Mouse (Mus musculus): ENCODE results near the gene Syt3.

Gene Syt3

DNA sequence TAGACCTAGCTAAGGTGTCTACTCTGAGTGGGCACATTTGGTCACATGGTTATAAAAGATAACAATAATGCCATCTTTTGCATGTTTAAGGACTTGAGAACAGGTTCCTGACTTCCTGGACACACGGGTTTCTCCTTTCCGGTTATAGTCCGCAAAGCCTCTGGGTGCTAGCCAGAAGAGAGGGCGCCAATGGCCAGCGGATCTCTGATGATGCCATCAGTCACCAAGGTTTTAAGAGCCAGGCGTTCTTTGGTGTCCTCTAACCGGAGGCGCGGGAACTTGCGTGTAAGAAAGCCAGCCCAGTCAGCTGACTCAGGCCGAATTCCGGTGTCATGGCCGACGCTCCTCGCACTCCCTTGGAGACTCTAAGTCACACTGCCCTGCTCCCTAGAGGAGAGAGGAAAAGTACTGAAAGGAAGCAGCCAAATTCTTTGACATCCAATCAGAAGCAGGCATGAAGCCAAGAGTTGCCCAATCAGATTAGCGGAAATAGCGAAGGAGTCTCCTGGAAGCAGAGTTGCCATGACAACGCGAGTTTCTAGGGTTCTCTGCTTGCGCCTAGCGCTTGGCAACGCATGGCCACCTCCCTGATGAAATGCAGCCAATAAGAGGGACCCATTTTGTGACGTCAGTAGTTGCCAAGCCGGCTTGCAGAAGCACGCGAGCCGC, 21.6 kb downstream of the Syt3 start:
- in situ Hi-C loops (cut with MboI) = no loop called here

DNA sequence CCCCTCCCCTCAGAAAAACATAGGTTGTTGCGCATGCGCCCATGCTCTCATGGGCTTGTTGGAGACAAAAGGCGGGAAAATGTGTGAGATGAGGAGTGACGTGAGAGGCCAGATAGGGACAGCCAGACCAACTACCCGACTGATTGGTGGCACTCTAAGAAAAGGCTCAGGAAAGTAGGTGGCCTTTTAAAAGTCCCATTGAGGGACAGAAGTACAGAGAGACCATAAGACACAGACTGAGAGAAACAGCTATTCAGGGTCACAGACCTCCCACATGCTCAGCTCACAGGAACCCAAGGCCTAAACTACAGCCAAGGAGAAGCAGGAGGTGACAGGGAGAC, 22.1 kb downstream of the Syt3 start:
- in situ Hi-C loops (cut with MboI) = no loop called here

DNA sequence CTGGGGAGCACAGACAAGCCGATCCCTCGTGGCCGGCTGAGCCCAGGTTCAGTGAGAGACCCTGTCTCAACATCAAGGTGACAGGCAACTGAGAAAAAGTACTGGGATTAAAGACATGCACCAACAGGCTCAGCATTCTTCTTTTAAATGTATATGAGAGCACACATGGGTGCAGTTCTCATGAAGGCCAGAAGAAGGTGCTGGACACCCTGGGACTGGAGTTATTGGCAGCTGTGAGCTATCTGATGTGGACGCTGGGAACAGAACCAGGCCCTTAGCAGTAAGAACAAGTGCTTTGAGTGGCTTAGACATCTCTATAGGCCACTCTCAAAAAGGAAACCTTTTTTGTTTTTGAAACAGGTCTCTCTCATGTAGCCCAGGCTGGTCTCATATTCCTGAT, 27.2 kb downstream of the Syt3 start:
- in situ Hi-C loops (cut with MboI) = no loop called here

DNA sequence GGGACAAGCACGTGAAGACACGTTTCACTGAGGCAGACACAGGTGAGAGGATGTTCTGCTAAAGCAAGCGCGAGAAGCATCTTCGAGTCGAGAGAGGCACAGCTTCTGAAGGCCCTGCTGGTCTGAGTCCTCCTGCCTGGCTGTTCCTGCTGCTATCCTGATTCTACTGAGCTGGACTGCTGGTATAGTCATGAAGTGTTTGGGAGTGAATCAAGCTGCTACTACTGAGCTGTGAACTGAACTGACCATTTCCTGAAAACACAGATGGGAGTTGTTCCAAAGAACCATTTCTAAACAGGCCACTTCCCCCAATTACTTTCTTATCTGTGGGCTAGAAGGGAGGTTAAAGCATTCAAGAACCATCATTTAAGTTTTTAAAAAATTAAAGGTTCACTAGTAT, 29.4 kb downstream of the Syt3 start:
- in situ Hi-C loops (cut with MboI) = no loop called here

DNA sequence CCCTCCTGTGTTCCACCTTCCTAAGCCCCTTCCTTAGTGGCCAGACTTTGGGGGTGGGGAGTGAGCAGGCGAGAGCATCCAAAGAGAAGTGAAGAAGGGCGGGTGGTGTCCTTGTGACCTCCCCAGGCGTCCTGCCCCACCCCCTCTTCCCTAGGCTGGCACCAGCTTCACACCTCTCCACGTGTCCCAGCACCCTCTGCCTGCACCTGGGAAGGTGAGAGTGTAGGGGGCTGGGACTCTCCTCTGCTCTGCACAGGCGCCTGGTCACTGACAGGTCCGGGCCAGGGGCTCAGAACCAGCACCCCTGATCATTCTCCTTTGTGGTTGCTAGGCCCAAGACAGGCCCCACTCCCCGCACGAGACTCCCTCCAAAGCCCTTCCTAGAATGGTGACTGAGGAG, 43.8 kb downstream of the Syt3 start:
- in situ Hi-C loops (cut with MboI) = no loop called here

DNA sequence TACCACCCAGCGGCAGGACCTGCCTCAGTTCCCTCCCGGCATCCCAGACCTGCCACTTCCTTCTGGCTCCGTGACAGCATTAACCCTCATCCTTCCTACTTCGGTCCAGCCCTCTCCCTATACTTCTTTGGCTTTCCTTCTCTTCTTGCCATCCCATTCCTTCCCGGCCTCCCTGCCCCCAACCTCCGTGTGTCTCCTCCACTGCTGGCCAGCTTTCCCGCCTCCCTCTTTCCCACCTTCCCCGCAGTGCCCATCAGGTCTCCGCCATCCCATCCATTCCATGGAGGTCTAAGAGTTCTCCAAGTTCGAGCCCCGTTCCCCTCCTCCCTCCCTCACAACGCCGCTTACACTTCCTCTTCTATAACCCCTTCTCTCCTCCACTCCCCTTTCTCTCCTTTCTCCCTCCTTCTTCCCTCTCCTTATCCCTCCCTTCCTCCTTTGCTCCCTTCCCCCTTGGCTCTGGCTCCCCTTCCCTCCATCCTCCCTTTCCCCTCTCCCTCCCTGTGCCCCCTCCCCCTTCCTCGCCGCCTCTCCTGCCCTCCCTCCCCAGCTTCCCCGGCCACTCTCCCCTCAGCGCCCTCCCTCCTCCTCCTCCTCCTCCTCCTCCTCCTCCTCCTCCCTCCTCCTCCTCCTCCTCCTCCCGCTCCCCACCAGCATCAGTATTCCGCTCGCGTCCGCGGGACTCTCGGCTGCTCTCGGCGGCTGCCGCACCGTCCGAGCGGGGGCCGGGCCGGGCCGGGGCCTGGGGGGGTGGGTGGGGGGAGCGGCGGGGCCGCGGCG, 44.5 kb downstream of the Syt3 start:
- in situ Hi-C loops (cut with MboI) = no loop called here

DNA sequence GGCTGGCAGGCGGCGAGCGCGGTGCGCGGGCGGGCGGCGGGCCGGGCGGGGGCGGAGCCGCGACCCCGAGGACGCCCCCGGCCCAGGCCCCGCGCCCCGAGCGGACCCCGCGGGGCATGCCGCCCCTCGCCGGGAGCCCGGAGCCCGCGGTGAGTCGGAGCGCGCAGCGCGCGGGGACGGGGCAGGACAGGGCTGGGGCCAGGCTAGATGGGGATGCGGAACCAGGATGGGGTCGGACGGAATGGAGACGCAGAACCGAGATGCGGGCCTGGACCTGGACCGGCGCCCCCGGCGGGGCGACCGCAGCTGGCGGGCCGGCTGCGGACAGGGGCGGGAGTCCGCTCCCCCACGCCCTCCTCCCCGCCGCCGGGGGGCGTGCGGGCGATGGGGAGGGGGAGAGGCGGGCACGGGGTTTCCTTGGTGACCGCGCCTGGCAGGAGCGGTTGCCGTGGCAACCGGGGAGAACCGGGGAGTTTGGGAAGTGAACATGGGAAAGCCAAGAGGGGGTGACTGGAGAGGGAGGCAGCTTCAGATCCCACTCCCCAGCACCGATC, 45.1 kb downstream of the Syt3 start, which contains the start of gene Lrrc4b:
TSS of gene Lrrc4b (plus strand) at position 51 of the 554 bp plus-strand sequence.
- in situ Hi-C loops (cut with MboI) = no loop called here

DNA sequence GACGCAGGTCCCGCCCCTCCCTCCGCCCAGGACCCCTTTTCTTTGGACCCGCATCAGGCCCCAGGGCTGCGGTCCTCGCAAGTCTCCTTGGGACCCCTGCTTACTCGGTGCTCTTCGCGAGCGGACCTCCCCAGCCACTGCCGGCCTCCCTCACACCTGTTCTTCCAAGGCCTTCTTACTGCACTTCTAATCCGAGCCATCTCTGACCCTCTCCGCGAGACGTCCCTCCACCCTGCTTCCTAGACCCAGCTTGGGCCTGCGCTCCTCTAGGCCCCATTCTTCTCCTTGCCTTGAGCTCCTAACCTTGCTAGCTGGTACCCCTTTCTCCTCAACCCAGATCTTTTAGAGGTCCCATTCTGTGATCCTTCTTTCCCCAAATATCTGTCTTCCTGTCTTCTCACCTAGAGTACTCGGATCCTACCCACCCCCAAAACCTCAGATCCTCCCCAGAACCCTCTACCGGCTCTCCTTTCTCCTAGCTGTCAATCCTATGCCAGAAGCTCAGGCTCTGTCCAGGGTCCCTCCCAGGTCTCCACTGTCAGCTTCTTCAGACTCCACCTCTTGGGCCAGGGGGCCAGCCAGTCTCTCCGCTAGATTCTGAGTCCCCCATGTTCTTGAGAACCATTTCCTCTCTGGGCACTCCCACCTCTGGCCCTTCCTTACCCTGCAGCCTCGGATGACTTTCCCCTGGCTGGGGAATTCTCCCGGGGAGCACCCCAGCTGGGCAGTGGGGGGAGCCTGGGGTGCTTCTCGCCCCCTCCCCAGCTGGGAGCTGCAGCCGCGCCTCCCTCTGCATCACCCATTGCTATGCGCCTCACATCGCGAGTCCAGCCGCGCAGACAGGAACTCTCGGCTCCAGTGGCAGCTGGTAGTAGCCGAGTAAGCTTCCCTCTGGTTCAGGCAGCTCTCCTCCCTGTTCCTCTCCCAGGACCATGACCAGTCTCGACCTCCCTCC, 45.9 kb downstream of the Syt3 start:
- in situ Hi-C loops (cut with MboI) = no loop called here

DNA sequence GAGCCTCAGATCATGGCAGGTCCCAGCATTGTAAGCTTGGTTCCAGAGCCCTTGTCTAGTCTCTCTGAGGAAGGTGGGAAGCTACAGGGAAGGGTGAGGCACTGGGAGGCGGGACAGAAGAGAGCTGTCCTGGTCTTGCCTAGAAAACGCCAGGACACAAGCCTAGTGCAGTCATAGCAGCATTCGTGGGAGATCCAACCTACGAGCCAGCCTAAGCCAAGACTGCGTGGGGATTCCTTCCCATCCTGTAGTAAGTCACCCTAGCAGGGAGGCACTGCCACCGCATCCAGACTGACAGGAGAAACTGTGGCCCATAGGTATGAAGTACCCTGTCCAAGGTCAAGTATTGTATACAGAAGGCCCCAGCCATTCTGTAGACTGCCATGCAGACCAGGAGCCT, 48.6 kb downstream of the Syt3 start:
- in situ Hi-C loops (cut with MboI) = no loop called here

DNA sequence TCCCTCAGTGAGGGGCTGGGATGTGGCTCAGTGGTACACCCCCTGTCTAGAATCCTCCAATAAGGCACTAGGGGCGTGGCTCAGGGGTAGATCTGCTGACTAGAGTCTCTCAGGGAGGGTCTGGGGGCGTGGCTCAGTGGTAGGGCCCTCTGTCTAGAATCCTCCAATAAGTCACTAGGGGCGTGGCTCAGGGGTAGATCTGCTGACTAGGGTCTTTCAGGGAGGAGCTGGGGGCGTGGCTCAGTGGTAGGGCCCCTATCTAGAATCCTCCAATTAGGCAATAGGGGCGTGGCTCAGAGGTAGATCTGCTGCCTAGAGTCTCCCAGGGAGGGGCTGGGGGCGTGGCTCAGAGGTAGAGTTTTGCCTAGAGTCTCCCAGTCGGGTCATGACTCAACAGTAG, 49.5 kb downstream of the Syt3 start:
- in situ Hi-C loops (cut with MboI) = no loop called here

DNA sequence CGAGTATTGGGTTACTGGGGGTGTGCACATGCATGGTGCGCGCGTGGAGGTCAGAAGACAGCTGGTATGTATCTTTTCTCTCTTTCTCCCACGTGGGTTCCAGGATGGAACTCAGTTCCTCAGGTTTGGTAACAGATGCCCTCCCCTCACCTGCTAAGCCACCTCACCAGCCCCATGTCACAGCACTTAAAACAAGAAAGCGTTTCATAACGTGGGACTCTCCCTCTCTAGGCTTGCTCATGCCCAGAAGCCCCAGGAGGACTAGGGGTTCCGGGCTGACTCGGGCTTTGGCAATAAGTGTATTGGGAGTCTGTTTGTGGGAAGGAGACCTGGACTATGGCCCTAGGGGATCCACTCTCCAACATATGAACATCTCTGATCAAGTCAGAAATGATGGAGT, 50.2 kb downstream of the Syt3 start:
- in situ Hi-C loops (cut with MboI) = no loop called here

DNA sequence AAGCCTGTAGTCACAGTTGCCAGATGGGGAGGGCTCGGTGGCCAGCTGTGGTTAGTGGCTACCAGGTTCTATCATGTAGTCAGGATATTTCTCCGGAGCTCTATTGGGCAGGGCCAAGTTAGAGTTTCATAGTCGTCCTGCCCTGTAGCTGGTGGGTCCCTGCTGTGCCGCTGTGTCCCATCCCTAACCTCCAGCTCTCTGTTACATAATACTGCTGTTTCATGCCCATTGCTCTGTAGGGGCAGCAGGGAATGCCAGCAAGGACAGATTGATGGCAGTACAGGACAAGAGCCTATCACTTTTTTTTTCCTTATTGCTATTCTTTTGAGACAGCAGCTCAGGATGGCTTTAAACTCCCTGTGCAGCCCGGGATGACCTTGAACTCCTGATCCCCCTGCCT, 51.9 kb downstream of the Syt3 start:
- in situ Hi-C loops (cut with MboI) = no loop called here

DNA sequence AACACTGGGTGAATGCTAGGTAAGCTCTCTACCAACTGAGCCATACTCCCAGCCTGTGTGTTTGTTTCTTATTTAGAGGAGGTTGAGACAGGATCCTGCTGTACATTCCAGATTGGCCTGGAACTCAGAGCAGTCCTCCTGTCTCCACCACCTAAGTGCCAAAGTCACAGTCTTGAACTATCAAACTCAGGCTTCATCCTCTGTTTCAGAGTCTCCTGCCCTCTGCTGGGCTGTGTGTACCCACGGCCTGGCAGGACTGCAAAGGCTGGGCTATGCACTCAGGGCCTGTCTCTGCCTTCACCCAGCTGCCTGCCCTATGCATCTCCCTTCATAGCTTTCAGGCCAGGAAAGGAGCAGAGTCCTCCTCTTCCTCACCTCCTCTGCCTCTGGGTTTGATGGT, 52.4 kb downstream of the Syt3 start:
- in situ Hi-C loops (cut with MboI) = no loop called here

DNA sequence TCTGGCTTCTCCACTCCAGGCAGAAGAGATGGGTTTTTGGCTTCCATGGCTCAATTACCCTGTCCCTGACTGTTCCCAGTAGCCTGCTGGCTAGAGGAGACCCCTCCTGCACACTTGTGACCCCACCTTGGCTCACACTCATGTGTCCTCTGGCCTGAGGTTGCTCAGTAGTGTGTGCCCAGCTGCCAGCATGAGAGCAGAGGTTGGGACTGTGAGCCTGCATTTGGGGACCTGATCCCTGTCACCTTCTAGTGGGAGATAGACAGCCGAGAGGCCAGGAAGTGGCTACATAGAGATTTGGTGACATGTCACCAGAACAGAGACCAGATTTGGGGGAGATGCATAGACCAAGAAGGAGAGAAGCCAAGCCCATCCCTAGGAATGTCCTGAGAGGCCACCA, 53.3 kb downstream of the Syt3 start:
- in situ Hi-C loops (cut with MboI) = no loop called here

DNA sequence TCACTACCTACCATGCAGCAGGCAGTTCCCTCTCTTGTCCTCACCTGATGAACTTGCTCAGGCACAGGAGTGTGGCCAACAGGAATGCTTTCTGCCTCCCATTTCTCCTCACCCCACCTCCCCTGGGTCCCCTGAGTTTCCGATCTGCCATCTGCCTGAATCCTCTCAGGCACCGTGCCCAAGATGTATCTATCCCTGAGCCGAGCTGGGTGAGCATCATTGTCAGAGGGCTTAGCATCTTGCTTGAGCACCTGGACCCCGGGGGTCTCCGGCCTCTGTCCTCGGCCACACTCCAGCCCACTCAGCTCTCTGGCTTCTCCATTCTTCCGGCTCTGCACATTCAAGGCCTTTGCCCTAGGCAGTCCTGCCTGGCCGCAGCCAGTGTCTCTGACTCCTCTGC, 54.0 kb downstream of the Syt3 start:
- in situ Hi-C loops (cut with MboI) = no loop called here

DNA sequence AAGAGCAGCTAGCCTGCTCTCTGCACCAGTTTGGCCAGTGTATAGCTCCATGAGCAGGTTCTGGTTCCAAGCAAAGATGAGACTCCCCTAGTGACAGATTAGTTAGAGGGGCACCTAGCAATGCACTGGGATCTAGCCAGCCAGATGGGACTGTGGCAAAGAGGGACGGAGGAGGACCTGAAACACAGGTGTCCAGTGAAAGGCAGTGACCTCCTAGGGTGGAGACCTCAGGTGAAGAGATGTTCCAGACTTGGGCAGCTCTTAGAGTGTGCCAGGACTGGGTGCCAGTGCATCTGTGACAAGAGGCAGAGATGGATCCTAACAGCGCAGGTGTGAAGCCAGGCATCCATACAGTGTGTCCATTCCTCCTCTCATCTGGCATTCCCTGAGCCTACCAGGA, 55.8 kb downstream of the Syt3 start:
- in situ Hi-C loops (cut with MboI) = no loop called here

DNA sequence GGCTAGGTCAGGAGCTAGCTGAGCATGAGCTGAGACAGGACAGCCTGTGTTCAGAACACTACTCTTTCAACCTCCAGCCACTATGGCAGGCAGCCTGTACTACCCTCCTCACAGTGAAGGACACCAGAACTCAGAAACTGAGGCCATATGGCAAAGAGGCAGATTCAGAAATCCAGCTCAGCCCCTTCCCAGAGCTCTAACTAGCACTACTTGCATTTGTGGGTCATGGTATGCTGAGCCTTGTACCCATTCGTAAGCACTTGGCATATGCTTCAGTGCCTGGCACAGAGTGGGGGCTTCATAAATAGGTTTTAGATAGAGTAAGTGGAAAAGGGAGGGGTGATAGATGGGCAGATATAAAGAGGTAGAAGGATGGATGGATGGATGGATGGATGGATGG, 56.6 kb downstream of the Syt3 start:
- in situ Hi-C loops (cut with MboI) = no loop called here

DNA sequence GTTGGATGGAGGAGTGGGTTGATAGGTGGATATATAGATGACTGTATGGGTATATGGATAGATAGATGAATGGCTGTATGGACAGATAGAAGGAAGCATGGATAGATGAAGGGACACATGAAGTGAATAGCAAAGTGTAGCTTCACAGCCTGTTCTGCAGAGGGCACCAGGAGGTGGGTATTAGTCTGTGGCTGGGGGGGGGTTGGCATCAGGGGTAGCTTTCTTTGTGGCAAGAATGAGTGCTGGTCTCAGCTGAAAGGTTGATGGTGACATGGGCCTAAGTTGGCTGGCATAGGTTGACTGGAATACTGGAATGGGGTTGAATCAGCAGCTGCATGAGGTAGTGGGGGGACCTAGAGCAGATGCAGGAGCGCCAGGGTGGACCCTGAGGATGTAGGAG, 57.3 kb downstream of the Syt3 start:
- in situ Hi-C loops (cut with MboI) = no loop called here

DNA sequence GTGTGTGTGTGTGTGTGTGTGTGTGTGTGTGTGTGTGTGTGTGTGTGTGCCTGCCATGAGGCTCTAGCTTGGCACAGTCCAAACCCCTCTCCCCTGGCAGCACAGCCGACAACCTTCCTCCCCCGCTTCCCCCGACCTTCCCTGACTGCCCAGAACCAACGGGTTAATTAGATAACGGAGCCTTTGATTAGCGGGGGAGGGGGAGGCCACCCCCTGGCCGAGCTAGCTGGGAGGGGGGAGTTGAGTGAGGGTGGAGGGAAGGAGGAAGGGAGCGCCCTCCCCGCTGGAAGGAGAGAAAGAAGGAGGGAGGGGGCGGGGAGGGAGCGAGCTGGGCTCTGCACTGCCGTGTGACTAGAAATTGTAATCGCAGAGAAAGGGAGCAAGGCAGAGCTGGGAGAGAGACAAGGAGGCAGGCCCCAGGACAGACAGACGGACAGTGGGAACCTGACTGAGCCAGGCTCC, 57.8 kb downstream of the Syt3 start:
- in situ Hi-C loops (cut with MboI) = no loop called here

DNA sequence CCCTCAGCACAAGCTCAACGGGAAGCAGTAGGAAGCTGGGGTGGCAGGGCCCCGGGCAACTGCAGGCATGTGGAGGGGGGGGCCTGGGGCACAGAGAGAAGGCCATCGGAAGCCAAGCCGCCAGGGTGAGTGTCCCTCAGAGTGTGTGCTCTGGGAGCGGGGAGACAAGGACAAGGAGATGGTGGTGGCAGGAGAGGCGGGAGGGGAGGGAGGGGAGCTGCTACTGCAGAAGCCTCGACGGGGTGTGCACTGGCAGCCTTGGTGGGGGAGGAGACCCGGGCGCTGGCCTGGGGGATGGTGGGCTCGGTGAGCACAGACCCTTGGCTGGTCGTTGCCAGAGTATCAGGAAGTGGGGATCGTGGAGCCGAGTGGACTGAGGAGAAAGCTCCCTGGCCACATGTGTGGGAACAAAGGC, 58.5 kb downstream of the Syt3 start:
- in situ Hi-C loops (cut with MboI) = no loop called here

DNA sequence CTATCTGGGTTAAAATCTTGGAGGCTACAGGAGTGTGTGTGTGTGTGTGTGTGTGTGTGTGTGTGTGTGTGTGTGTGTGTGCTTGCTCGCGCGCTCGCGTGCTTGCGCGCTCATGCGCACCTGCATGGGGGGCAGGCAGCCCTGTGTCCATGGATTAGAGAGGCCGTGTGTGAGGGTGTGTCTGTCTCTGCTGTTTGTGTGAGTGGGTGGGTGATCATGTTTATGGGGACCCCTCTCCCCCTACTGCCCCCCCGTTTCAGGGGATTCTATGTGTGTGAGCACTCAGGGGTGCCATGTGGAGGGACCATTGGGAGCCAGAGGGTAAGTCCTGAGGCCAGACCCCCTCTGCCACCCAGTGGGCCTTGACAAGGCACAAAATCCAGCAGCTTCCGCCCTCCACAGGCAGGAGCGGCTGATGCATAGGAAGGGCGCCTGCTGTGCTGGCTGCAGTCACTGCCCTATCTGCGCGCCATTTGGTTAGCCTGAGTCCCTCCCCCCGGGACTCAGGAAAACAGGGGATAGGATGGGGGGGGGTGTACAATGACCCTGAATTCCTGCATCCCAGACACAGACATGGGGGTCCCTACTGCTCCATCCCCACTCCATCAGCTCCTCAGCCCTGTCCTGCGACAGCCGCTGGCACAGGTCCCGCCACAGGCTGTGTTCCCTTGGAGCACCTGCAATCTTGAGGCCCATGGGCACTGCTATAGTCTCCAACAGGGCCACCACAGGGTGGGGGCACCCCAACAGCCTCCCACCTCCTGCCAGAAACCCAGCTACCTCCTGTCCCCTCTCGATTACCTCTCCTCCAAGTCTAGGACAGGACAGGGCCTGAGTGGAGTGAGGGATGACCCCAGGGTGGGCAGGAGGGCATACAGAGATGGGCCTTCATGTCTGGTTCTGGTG, 59.6 kb downstream of the Syt3 start:
- in situ Hi-C loops (cut with MboI) = no loop called here

Data from mature B cell (primary cell).